Mouse (Mus musculus) naive thymus-derived CD4-positive, alpha-beta T cell, adult 2 months (primary cell): ENCODE data around the gene Gnl1.
"Not testable (repeated sequence)": the region's sequence is repeated elsewhere in the genome, so short reads cannot be mapped to it uniquely, and the experiment has no call there.

Experiments
- DNase-seq: peaks from one replicate; pipeline ENCODE4 v3.0.0-alpha.2; 2011; ENCODE audit warnings: low read depth

Gene Gnl1

GRCm38 (mm10) chr17:35979401-35980362 lies at the start of gene Gnl1, which contains the start of gene Prr3:
TSS of gene Gnl1 (plus strand) at chr17:35979851.
TSS of gene Prr3 (minus strand) at chr17:35980236.
- DNase-seq: peak; percentile 92

GRCm38 (mm10) chr17:35930627-35931026 lies 49.0 kb upstream of the Gnl1 start:
- DNase-seq: no peak

GRCm38 (mm10) chr17:35932608-35933007 lies 47.0 kb upstream of the Gnl1 start:
- no peak for DNase-seq

GRCm38 (mm10) chr17:35935763-35936162 lies 43.9 kb upstream of the Gnl1 start:
- DNase-seq: not testable (repeated sequence)

- peak; percentile 86 for DNase-seq
Measured at GRCm38 (mm10) chr17:35937700-35938348, 41.8 kb upstream of the Gnl1 start.

GRCm38 (mm10) chr17:35939108-35939507 lies 40.5 kb upstream of the Gnl1 start:
- DNase-seq: no peak

GRCm38 (mm10) chr17:35939941-35940340 lies 39.7 kb upstream of the Gnl1 start:
- DNase-seq: no peak

GRCm38 (mm10) chr17:35950946-35951345 lies 28.7 kb upstream of the Gnl1 start:
- not testable (repeated sequence) for DNase-seq

GRCm38 (mm10) chr17:35952559-35952958 lies 27.1 kb upstream of the Gnl1 start:
- DNase-seq: not testable (repeated sequence)

GRCm38 (mm10) chr17:35954665-35955064 lies 25.0 kb upstream of the Gnl1 start:
- no peak for DNase-seq

GRCm38 (mm10) chr17:35958533-35959223 lies 21.0 kb upstream of the Gnl1 start:
- no peak for DNase-seq

- DNase-seq: no peak
Measured at GRCm38 (mm10) chr17:35963279-35963678, 16.4 kb upstream of the Gnl1 start.

- no peak for DNase-seq
Measured at GRCm38 (mm10) chr17:35967621-35968020, 12.0 kb upstream of the Gnl1 start.

GRCm38 (mm10) chr17:35969418-35970389 lies 9.9 kb upstream of the Gnl1 start, which contains the start of gene Abcf1:
TSS of gene Abcf1 (minus strand) at chr17:35969761.
- DNase-seq: peak; percentile 99

- peak; percentile 47 for DNase-seq
Measured at GRCm38 (mm10) chr17:35972131-35972530, 7.5 kb upstream of the Gnl1 start.

GRCm38 (mm10) chr17:35978811-35979400 lies 745 bp upstream of the Gnl1 start:
- no peak for DNase-seq

GRCm38 (mm10) chr17:35980363-35980754 lies 708 bp downstream of the Gnl1 start:
- no peak for DNase-seq

- no peak for DNase-seq
Measured at GRCm38 (mm10) chr17:35981776-35982175, 2.1 kb downstream of the Gnl1 start.

- no peak for DNase-seq
Measured at GRCm38 (mm10) chr17:35991781-35992180, 12.1 kb downstream of the Gnl1 start.

- DNase-seq: peak; percentile 95
Measured at GRCm38 (mm10) chr17:35993675-35994074, 14.0 kb downstream of the Gnl1 start.
